In genomic region chr5:146394563-146394962, GRCm38 (mm10) we compare ENCODE assay signal across 26 mouse cellular contexts. TPM values are rescaled to one million over a fixed set of nuclear protein-coding genes. Genes with fewer than 3 reads are reported as not detected.
DNase-seq lines count a peak whose midpoint lies in the region; ATAC-seq lines count a peak whose summit lies in the region.
"Had no signal": no experiment of that assay in that cellular context is flagged by ENCODE, and none has a peak within 500 bp of the region (broad histone marks: within the 10 kb centered on the region; RNA-seq: fewer than 3 reads in every experiment).

No protein-coding gene starts in this region.

- no peak overlapping the region for H3K4me2 ChIP-seq in hindbrain, embryonic 15.5 days
- H3K4me2 ChIP-seq in hindbrain, embryonic 14.5 days (replicated peaks), result no peak overlapping the region
- H3K4me2 ChIP-seq: embryonic facial prominence, embryonic 13.5 days; forebrain, embryonic 13.5 days; heart, embryonic 13.5 days; intestine, embryonic 15.5 days had no signal

- 0 out of 2 replicates have a peak overlapping the region, but pooled peaks have one; percentile 18 for H3K27ac ChIP-seq in hindbrain, embryonic 15.5 days (replicated peaks)
- H3K27ac ChIP-seq in hindbrain, embryonic 14.5 days, result no peak overlapping the region
- H3K27ac ChIP-seq: embryonic facial prominence, embryonic 10.5 days; embryonic facial prominence, embryonic 13.5 days; forebrain, embryonic 13.5 days; gastrocnemius, adult 2 months; heart, embryonic 13.5 days; intestine, embryonic 15.5 days had no signal

- H3K4me1 ChIP-seq in hindbrain, embryonic 15.5 days (replicated peaks), result no peaks in the 10 kb centered on the region
- no peaks in the 10 kb centered on the region for H3K4me1 ChIP-seq in hindbrain, embryonic 14.5 days (replicated peaks; ENCODE audit: control insufficient read depth, insufficient read depth, low read length)
- H3K4me1 ChIP-seq: heart, embryonic 13.5 days; intestine, embryonic 15.5 days had no signal

- 88% methylated on average over 7 of the region's 7 CpGs for WGBS in hindbrain, embryonic 15.5 days
- WGBS in hindbrain, embryonic 14.5 days, result 89% methylated on average over 7 of the region's 7 CpGs

- no peak overlapping the region for H3K9ac ChIP-seq in hindbrain, embryonic 15.5 days
- H3K9ac ChIP-seq in hindbrain, embryonic 14.5 days, result no peak overlapping the region
- H3K9ac ChIP-seq: embryonic facial prominence, embryonic 13.5 days; forebrain, embryonic 13.5 days; heart, embryonic 13.5 days; intestine, embryonic 15.5 days had no signal

- no peaks in the 10 kb centered on the region for H3K27me3 ChIP-seq in hindbrain, embryonic 15.5 days
- no peaks in the 10 kb centered on the region for H3K27me3 ChIP-seq in hindbrain, embryonic 14.5 days (ENCODE audit: control insufficient read depth, insufficient read depth, low read length)
- H3K27me3 ChIP-seq: embryonic facial prominence, embryonic 13.5 days; forebrain, embryonic 13.5 days; heart, embryonic 13.5 days; intestine, embryonic 15.5 days had no signal

- H3K4me3 ChIP-seq in hindbrain, embryonic 15.5 days, result no peak overlapping the region
- H3K4me3 ChIP-seq in hindbrain, embryonic 14.5 days (replicated peaks; ENCODE audit: low read length), result no peak overlapping the region
- H3K4me3 ChIP-seq: embryonic facial prominence, embryonic 10.5 days; embryonic facial prominence, embryonic 13.5 days; erythroblast, embryonic 14.5 days; forebrain, embryonic 13.5 days; gastrocnemius, adult 2 months; heart, embryonic 13.5 days; intestine, embryonic 15.5 days had no signal

- peaks cover 5% of the 10 kb centered on the region; the same call in 1 of the 2 replicates for H3K9me3 ChIP-seq in hindbrain, embryonic 15.5 days
- H3K9me3 ChIP-seq in hindbrain, embryonic 14.5 days (ENCODE audit: control insufficient read depth, low read length), result peaks cover 22% of the 10 kb centered on the region
- H3K9me3 ChIP-seq: intestine, embryonic 15.5 days had no signal

- DNase-seq in cerebellum, adult 9-11 months, result no peak
- DNase-seq in cerebellum, postnatal 25 days, result peak; percentile 32 to 50
- DNase-seq in cerebellum, adult 8-10 months, result no peak
- no peak for DNase-seq in hindbrain, embryonic 14.5 days (ENCODE audit: low spot score)
- peak; percentile 56 for DNase-seq in brain, adult 2 months (ENCODE audit: low read depth, low spot score)
- DNase-seq: adrenal gland, adult 8-10 months; adrenal gland, postnatal 25 days; cerebellum, adult 11 months; embryo, embryonic 11 days; gastrocnemius, adult 2 months; gastrocnemius, postnatal 14 days; heart, adult 18-20 months; heart, postnatal 14 days; heart, postnatal 4 days; kidney, adult 11 months had no signal

- no peaks in the 10 kb centered on the region for H3K36me3 ChIP-seq in hindbrain, embryonic 15.5 days
- H3K36me3 ChIP-seq in hindbrain, embryonic 14.5 days (replicated peaks; ENCODE audit: control insufficient read depth, insufficient read depth), result no peaks in the 10 kb centered on the region; the same call in 1 of the 2 replicates
- H3K36me3 ChIP-seq: embryonic facial prominence, embryonic 13.5 days; heart, embryonic 13.5 days; intestine, embryonic 15.5 days had no signal

- ATAC-seq in cerebellum, adult (ENCODE audit: insufficient number of reproducible peaks, low FRiP score, low TSS enrichment), result peak; percentile 64; the same call in 1 of the 2 replicates
- ATAC-seq in hindbrain, embryonic 15.5 days (ENCODE audit: low FRiP score, low read depth), result no peak
- no peak for ATAC-seq in hindbrain, embryonic 14.5 days (ENCODE audit: low FRiP score)
- ATAC-seq: activated CD4-positive, CD25-positive, alpha-beta regulatory T cell, adult 4 months; forebrain, embryonic 13.5 days; forebrain, embryonic 16.5 days; hindbrain, embryonic 16.5 days; intestine, embryonic 15.5 days had no signal

RNA-seq across cellular contexts. Expression of gene Wasf3, which starts 9.8 kb away (rescaled TPM):
- polyA plus RNA-seq in hindbrain, embryonic 15.5 days (2015; fragmentation: Nextera tagmentation; extraction: Ambion mirVana), result 18.7 and 19.9 TPM in 2 replicates
- polyA plus RNA-seq in hindbrain, embryonic 14.5 days (2014; fragmentation: Nextera tagmentation; extraction: Ambion mirVana), result 10.3 and 10.4 TPM in 2 replicates
- polyA plus RNA-seq: activated CD4-positive, CD25-positive, alpha-beta regulatory T cell, adult 4 months; erythroblast, embryonic 14.5 days had no signal

Comparison
In these comparisons a context has a peak if more than half of its experiments do, and no peak if none do; other contexts are left out.
1. DNase-seq: peak in cerebellum, postnatal 25 days (2 of 2) and brain, adult 2 months (single experiment); none in cerebellum, adult 9-11 months (single experiment), cerebellum, adult 8-10 months (single experiment) and hindbrain, embryonic 14.5 days (single experiment).